Mouse (Mus musculus) midbrain, embryonic 14.5 days (tissue): ENCODE results near the gene Slc1a3. TPM values are rescaled to one million over a fixed set of nuclear protein-coding genes. Genes with fewer than 3 reads are reported as not detected.

Experiments used
- ATAC-seq: fragments of 200-750 bp; cut with Nextera tagmentation; 2 replicates; pipeline ENCODE4 v1.8.0; 2017; ENCODE audit warnings: moderate number of reproducible peaks, moderate library complexity; ENCODE audit not compliant: low FRiP score, low TSS enrichment
- DNase-seq: peaks from one replicate; pipeline ENCODE4 v3.0.0-alpha.2; 2015
- H3K27ac ChIP-seq: fragments of 300-500 bp; sonication (generic); replicated peaks from 2 replicates; pipeline ENCODE4 v1.5.1; 2014; ENCODE audit warnings: mild to moderate bottlenecking, low read depth, low read length, moderate library complexity
- H3K27me3 ChIP-seq: fragments of 300-500 bp; sonication (generic); 2 replicates; pipeline ENCODE4 v1.6.1; 2014; ENCODE audit warnings: low read length, control low read depth, mixed read lengths; ENCODE audit not compliant: control insufficient read depth, insufficient read depth
- H3K36me3 ChIP-seq: fragments of 300-500 bp; sonication (generic); 2 replicates; pipeline ENCODE4 v1.6.1; 2014; ENCODE audit warnings: low read length, control low read depth; ENCODE audit not compliant: control insufficient read depth, insufficient read depth
- H3K4me1 ChIP-seq: fragments of 300-500 bp; sonication (generic); 2 replicates; pipeline ENCODE4 v1.6.1; 2014; ENCODE audit warnings: mild to moderate bottlenecking, antibody characterized with exemption, low read length, control low read depth; ENCODE audit not compliant: control insufficient read depth, insufficient read depth
- H3K4me2 ChIP-seq: fragments of 300-500 bp; sonication (generic); 2 replicates; pipeline ENCODE4 v1.6.1; 2014; ENCODE audit warnings: mild to moderate bottlenecking, low read length, moderate library complexity
- H3K4me3 ChIP-seq: fragments of 300-500 bp; sonication (generic); replicated peaks from 2 replicates; pipeline ENCODE4 v1.5.1; 2014; ENCODE audit warnings: low read depth, low read length
- H3K9ac ChIP-seq: fragments of 300-500 bp; sonication (generic); replicated peaks from 2 replicates; pipeline ENCODE4 v1.6.1; 2014; ENCODE audit warnings: mild to moderate bottlenecking, low read length, moderate library complexity
- H3K9me3 ChIP-seq: fragments of 300-500 bp; sonication (generic); 2 replicates; pipeline ENCODE4 v1.6.1; 2016; ENCODE audit warnings: low read length, control low read depth, mixed read lengths; ENCODE audit not compliant: control insufficient read depth
- WGBS: fragments of 180-500 bp; shearing (Covaris S2); extraction: QIAGEN DNeasy Blood & Tissue Kit; methylation state at CpG from one replicate; pipeline ENCODE4 v1.1.7; 2014; 5-methylcytosine and 5-hydroxymethylcytosine counted together
- polyA plus RNA-seq: library from polyadenylated mRNA; unstranded; fragments of >200 nt; fragmentation: Nextera tagmentation; extraction: Ambion mirVana; gene quantifications from 2 replicates; pipeline ENCODE4 v1.2.1, GENCODE M21; 2014

The Slc1a3 gene
- polyA plus RNA-seq, 1 experiment from 2014 or later = 138 TPM

DNA sequence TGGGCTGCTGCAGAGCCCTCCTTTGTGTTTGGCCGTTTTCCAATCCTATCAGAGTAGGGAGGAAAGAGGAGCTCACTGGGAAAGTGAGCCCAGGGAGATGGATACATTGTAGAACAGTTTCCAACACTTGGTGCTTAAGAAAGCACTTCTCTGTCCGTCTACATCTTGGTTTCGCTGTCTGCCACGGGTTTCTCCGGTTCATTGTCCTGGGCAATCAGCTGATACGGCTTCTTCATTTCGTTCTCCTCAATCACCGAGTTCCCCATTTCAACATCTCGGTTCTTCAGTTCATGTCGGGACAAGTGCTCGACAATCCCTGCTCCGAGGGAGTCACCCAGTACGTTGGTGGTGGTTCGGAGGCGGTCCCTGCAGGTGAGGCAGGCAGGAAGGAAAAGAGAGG, 74.6 kb downstream of the Slc1a3 start:
- no peak overlapping the region for H3K27ac ChIP-seq
- peaks cover 3% of the 10 kb centered on the region; the same call in 1 of the 2 replicates for H3K36me3 ChIP-seq
- H3K4me2 ChIP-seq = no peak overlapping the region
- no peak for DNase-seq
- H3K4me3 ChIP-seq = no peak overlapping the region
- no peak overlapping the region for H3K9ac ChIP-seq
- no peaks in the 10 kb centered on the region for H3K4me1 ChIP-seq
- no peaks in the 10 kb centered on the region for H3K27me3 ChIP-seq
- 93% methylated on average over 15 of the region's 15 CpGs for WGBS
- no peaks in the 10 kb centered on the region for H3K9me3 ChIP-seq
- ATAC-seq = no peak

DNA sequence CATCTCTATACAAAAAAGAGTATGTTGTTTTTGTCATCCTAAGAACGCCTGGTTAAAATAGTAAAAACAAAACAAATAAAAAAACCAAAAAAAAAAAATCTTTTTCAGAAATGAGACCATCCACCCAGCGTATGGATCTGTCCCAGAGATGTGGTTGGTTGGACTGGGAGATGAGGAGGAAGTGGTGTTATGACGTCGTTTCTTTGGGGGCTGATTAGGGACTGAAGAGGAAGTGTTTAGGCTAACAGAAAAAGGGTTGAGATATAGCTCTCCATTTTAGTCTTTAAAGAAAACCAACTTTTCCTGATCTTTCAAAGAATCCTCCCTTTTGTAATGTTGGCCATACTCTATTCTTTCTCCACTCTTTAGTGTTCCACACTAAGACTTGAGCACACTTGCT, 75.8 kb downstream of the Slc1a3 start:
- WGBS = 89% methylated on average over 4 of the region's 4 CpGs
- H3K27ac ChIP-seq = no peak overlapping the region
- H3K36me3 ChIP-seq = peaks cover 3% of the 10 kb centered on the region; the same call in 1 of the 2 replicates
- H3K9ac ChIP-seq = no peak overlapping the region
- H3K27me3 ChIP-seq = peaks cover 6% of the 10 kb centered on the region; the same call in 1 of the 2 replicates
- H3K4me3 ChIP-seq = no peak overlapping the region
- ATAC-seq (no peak), DNase-seq (no peak)
- no peak overlapping the region for H3K4me2 ChIP-seq
- no peaks in the 10 kb centered on the region for H3K9me3 ChIP-seq
- H3K4me1 ChIP-seq = no peaks in the 10 kb centered on the region

DNA sequence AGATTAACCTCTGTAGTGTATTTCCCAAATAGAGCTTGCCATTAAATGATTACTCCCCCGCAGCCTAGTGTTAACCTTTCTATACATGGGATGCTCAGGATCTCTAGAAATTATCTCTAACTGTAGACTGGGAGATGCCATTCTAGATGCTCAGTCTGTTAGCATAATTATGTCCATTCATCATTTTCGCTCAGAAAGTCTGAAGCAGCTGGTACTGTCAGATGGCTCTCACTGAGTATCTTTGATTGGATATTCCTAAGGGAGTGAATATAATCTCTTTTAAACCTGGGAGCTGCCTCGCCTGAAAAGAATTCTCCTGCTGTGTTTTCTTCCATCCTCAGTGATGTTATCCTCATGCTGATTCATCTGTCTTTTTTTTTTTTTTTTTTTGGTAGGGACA, 76.2 kb downstream of the Slc1a3 start:
- Histone ChIP-seq H3K27me3 (peaks cover 6% of the 10 kb centered on the region; the same call in 1 of the 2 replicates), H3K4me3 (no peak overlapping the region), H3K4me1 (no peaks in the 10 kb centered on the region), H3K9ac (no peak overlapping the region), H3K27ac (no peak overlapping the region), H3K9me3 (no peaks in the 10 kb centered on the region), H3K36me3 (0 out of 2 replicates have a peak, but pooled peaks cover 3% of the 10 kb centered on the region), H3K4me2 (no peak overlapping the region)
- 43% methylated on average over 3 of the region's 3 CpGs for WGBS
- DNase-seq (peak; percentile 41), ATAC-seq (no peak)

DNA sequence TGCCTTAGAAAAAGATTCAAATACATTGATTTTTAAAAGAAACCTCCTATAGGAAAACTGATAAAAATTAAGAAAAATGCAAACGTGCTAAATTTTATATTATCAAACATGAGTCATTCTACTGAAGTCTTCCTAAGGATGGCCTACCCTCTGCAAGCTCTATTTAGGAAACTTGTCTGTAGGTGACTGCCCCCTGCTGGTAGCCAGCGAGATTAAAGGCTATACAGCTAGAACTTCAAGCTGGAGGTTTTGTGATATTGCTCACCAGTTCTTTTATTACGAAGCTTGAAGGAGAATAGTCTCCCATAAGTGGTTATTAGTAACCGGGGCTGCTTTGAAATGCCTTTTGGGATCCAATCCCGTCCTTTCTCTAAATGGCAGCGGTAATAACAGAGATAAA, 77.2 kb downstream of the Slc1a3 start:
- Histone ChIP-seq H3K9ac (no peak overlapping the region), H3K27ac (no peak overlapping the region), H3K9me3 (no peaks in the 10 kb centered on the region), H3K36me3 (0 out of 2 replicates have a peak, but pooled peaks cover under 1% of the 10 kb centered on the region), H3K4me3 (no peak overlapping the region), H3K4me2 (no peak overlapping the region), H3K4me1 (no peaks in the 10 kb centered on the region), H3K27me3 (peaks cover 6% of the 10 kb centered on the region; the same call in 1 of the 2 replicates)
- ATAC-seq = no peak
- DNase-seq = peak; percentile 74
- WGBS = 61% methylated on average over 6 of the region's 6 CpGs

DNA sequence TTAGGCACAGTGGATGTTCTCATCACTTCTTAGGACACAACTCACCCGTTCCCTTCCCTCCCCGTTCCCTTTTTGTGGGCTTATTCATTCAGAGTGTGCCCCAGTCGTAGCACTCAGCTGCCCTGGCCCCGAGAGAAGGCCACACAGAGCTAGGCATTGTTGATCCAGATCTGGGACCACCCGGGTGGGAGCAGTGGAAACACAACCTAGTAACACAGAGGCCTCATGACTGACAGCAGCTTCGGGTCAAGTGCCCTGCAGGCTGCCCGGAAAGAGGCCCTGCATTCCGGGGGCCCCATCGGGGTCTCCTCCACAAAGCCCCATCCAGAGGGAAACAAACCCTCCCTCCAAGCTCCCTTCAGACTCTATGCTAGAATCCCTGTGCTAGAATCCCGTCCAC, 78.2 kb downstream of the Slc1a3 start:
- no peaks in the 10 kb centered on the region for H3K36me3 ChIP-seq
- 7% methylated on average over 10 of the region's 10 CpGs for WGBS
- peaks cover 13% of the 10 kb centered on the region; the same call in 1 of the 2 replicates for H3K27me3 ChIP-seq
- H3K4me3 ChIP-seq = no peak overlapping the region
- no peaks in the 10 kb centered on the region for H3K9me3 ChIP-seq
- no peak overlapping the region for H3K27ac ChIP-seq
- H3K4me1 ChIP-seq = peaks cover 5% of the 10 kb centered on the region; the same call in 1 of the 2 replicates
- ATAC-seq = peak; percentile 38; the same call in 1 of the 2 replicates
- H3K4me2 ChIP-seq = no peak overlapping the region
- peak; percentile 53 for DNase-seq
- no peak overlapping the region for H3K9ac ChIP-seq

DNA sequence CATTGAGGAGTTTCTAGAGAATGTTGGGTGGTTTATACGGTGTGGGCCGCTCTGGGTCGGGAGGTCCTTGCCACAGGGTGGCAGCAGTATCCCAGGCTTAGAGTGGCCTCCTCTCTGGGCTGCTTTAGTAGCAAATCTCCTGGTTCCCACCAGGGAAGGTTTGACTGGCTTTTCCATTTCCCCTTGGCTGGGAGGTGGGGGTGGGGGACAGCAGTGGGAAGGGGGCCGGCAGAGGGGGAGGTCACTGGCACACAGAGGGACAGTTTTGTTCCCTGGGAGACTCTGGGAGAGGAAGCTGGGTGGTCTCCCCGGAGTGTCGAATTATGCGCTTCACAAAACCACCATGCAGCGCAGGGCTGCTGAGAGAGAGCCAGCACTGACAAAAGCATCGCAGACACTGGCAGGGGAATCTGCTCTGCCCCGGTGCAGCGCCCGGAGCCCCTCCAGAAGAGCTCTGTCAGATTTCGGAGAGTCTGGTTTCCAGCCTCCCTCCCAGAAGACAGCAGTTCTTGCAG, 81.2 kb downstream of the Slc1a3 start:
- Histone ChIP-seq H3K36me3 (no peaks in the 10 kb centered on the region), H3K4me3 (peak overlapping the region; percentile 39), H3K4me1 (peaks cover 7% of the 10 kb centered on the region; the same call in 1 of the 2 replicates), H3K4me2 (peak overlapping the region; percentile 84), H3K9me3 (no peaks in the 10 kb centered on the region), H3K27me3 (peaks cover 13% of the 10 kb centered on the region; the same call in 1 of the 2 replicates), H3K9ac (peak overlapping the region; percentile 52), H3K27ac (peak overlapping the region; percentile 50; the same call in 1 of the 2 replicates)
- ATAC-seq (peak; percentile 89), DNase-seq (peak; percentile 90)
- under 1% methylated on average over 13 of the region's 13 CpGs for WGBS

DNA sequence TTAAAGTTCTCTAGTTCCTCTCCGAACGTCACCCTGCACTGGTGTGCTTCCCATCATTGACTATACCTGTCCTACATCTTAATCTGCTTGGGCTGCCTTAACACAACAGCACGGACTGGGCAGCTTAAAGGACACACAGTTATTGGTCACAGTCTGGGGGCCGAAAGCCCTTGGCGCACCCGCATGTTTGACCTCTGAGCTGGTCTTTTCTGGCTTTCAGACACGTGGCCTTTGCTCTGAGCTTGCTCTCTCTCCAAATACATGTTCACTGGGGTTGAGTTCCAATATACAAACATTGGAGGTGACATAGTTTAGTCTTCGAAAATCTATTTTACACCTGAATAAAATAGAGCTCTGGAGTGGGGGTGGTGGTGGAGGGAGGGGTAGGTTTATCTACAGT, 82.4 kb downstream of the Slc1a3 start:
- DNase-seq (no peak), ATAC-seq (no peak)
- H3K36me3 ChIP-seq = no peaks in the 10 kb centered on the region
- 67% methylated on average over 8 of the region's 8 CpGs for WGBS
- H3K27ac ChIP-seq = no peak overlapping the region
- H3K4me1 ChIP-seq = peaks cover 7% of the 10 kb centered on the region; the same call in 1 of the 2 replicates
- no peak overlapping the region for H3K9ac ChIP-seq
- peaks cover 13% of the 10 kb centered on the region; the same call in 1 of the 2 replicates for H3K27me3 ChIP-seq
- H3K9me3 ChIP-seq = no peaks in the 10 kb centered on the region
- no peak overlapping the region for H3K4me3 ChIP-seq
- H3K4me2 ChIP-seq = no peak overlapping the region

DNA sequence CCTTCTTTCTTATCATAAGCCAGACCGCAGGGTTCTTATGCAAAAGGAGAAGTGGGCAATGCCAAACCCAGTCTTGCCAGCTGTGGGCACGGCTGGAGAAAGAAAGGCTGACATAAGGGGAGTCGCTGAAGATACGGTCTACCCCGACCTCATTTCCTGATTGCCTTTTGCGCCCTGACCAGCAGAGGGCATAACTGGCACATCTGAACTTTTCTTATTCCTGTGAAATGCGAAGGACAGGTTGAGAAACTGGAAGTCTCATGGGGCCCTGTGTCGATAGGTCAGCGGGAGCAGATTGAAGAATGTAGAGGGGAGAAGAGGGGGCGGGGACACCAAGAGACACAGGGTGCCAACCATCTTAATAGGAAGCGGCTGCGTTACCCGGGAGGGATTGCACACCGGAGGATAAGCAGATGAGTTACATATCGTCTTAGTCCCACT, 83.4 kb downstream of the Slc1a3 start:
- Histone ChIP-seq H3K9ac (peak overlapping the region; percentile 29; the same call in 1 of the 2 replicates), H3K27ac (no peak overlapping the region), H3K9me3 (no peaks in the 10 kb centered on the region), H3K4me1 (peaks cover 7% of the 10 kb centered on the region; the same call in 1 of the 2 replicates), H3K36me3 (no peaks in the 10 kb centered on the region), H3K4me2 (peak overlapping the region; percentile 66), H3K27me3 (peaks cover 13% of the 10 kb centered on the region; the same call in 1 of the 2 replicates), H3K4me3 (peak overlapping the region; percentile 32)
- DNase-seq (peak; percentile 82), ATAC-seq (no peak; the same call in 1 of the 2 replicates)
- 2% methylated on average over 15 of the region's 15 CpGs for WGBS

DNA sequence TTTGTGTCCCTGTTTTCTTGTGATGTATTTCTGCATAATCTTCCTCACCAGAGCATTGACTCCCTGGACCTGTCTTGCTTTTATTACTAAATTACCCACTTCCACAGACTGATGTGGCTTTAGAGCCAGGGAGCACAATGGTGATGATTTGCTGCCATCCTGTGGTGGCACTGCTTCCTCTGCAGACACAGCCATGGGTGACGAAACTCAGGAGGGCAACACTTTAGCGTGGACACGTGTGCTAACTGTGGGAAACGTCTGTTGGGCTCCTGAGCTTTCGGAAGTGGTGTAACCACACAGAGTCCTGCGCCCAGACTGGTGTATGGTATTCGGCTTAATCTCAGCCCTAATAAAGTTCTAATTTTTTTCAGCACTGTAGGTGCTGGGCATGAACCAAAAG, 85.2 kb downstream of the Slc1a3 start:
- H3K4me2 ChIP-seq = no peak overlapping the region
- ATAC-seq (no peak), DNase-seq (peak; percentile 82)
- WGBS = 58% methylated on average over 7 of the region's 7 CpGs
- H3K9ac ChIP-seq = no peak overlapping the region
- no peaks in the 10 kb centered on the region for H3K36me3 ChIP-seq
- no peak overlapping the region for H3K27ac ChIP-seq
- no peak overlapping the region for H3K4me3 ChIP-seq
- peaks cover 7% of the 10 kb centered on the region; the same call in 1 of the 2 replicates for H3K4me1 ChIP-seq
- no peaks in the 10 kb centered on the region for H3K9me3 ChIP-seq
- 0 out of 2 replicates have a peak, but pooled peaks cover 10% of the 10 kb centered on the region for H3K27me3 ChIP-seq
